Mouse (Mus musculus) ES-E14 (cell line): ENCODE data around the gene Polm.

Source experiments
- CHD2 ChIP-seq: IDR thresholded peaks from 2 replicates; pipeline ENCODE4 v1.6.1; 2014; ENCODE audit warnings: mild to moderate bottlenecking, low read depth, low read length, inconsistent platforms
- HCFC1 ChIP-seq: IDR thresholded peaks from 2 replicates; pipeline ENCODE4 v1.6.1; 2012; ENCODE audit warnings: low read length, inconsistent platforms, borderline replicate concordance; ENCODE audit not compliant: insufficient read depth
- MAFK ChIP-seq: IDR thresholded peaks from 2 replicates; pipeline ENCODE4 v1.6.1; 2014; ENCODE audit warnings: mild to moderate bottlenecking, low read depth, low read length, inconsistent platforms; ENCODE audit not compliant: insufficient read depth
- ZC3H11A ChIP-seq: IDR thresholded peaks from 2 replicates; pipeline ENCODE4 v1.6.1; 2012; ENCODE audit warnings: low read depth, mild to moderate bottlenecking, inconsistent platforms, low read length, borderline replicate concordance

GRCm38 (mm10) chr11:5789754-5790333 lies 48.0 kb downstream of the Polm start:
- TF ChIP-seq HCFC1 (no peak), CHD2 (no peak), MAFK (no peak), ZC3H11A (no peak)
